Mouse (Mus musculus) ES-E14 (cell line): ENCODE data around the gene Fam184b. TPM values are rescaled to one million over a fixed set of nuclear protein-coding genes. Genes with fewer than 3 reads are reported as not detected.

Experiments used
- DNase-seq: peaks from one replicate; pipeline ENCODE4 v3.0.0-alpha.2; 2013; ENCODE audit warnings: low read depth, low spot score
- H3K27ac ChIP-seq: 2 replicates; pipeline ENCODE4 v1.5.1; 2012; ENCODE audit warnings: low read depth, mild to moderate bottlenecking, low read length, moderate library complexity, mixed read lengths; ENCODE audit not compliant: poor library complexity, insufficient read depth, severe bottlenecking
- H3K36me3 ChIP-seq: 2 replicates; pipeline ENCODE4 v1.6.1; 2012; ENCODE audit warnings: mild to moderate bottlenecking, low read length, moderate library complexity, mixed read lengths; ENCODE audit not compliant: control insufficient read depth, poor library complexity, insufficient read depth, severe bottlenecking
- H3K4me1 ChIP-seq, 2 experiments: fragments of 150-350 bp in 1 of 2; sonication (generic) in 1 of 2; 2 replicates each; pipeline ENCODE4 v1.6.1; 2012; ENCODE audit warnings: low read length in 2 of 2, mild to moderate bottlenecking in 1 of 2, mixed read lengths in 1 of 2; ENCODE audit not compliant: control insufficient read depth in 2 of 2, insufficient read depth in 2 of 2, poor library complexity in 1 of 2
- H3K4me3 ChIP-seq, 2 experiments: fragments of 150-350 bp in 1 of 2; sonication (generic) in 1 of 2; 2 replicates each; pipeline ENCODE4 v1.5.1; 2012; ENCODE audit warnings: low read length in 2 of 2, low read depth in 1 of 2, mild to moderate bottlenecking in 1 of 2, mixed read lengths in 1 of 2; ENCODE audit not compliant: insufficient read depth in 1 of 2, poor library complexity in 1 of 2, severe bottlenecking in 1 of 2
- H3K9ac ChIP-seq: 2 replicates; pipeline ENCODE4 v1.6.1; 2012; ENCODE audit warnings: low read depth, mild to moderate bottlenecking, low read length, mixed read lengths; ENCODE audit not compliant: poor library complexity, insufficient read depth, severe bottlenecking
- H3K9me3 ChIP-seq: fragments of 150-350 bp; sonication (generic); 2 replicates; pipeline ENCODE4 v1.6.1; 2012; ENCODE audit warnings: low read depth, mild to moderate bottlenecking, low read length; ENCODE audit not compliant: control insufficient read depth, insufficient read depth
- CHD2 ChIP-seq: IDR thresholded peaks from 2 replicates; pipeline ENCODE4 v1.6.1; 2014; ENCODE audit warnings: mild to moderate bottlenecking, low read depth, low read length, inconsistent platforms
- HCFC1 ChIP-seq: IDR thresholded peaks from 2 replicates; pipeline ENCODE4 v1.6.1; 2012; ENCODE audit warnings: low read length, inconsistent platforms, borderline replicate concordance; ENCODE audit not compliant: insufficient read depth
- MAFK ChIP-seq: IDR thresholded peaks from 2 replicates; pipeline ENCODE4 v1.6.1; 2014; ENCODE audit warnings: mild to moderate bottlenecking, low read depth, low read length, inconsistent platforms; ENCODE audit not compliant: insufficient read depth
- ZC3H11A ChIP-seq: IDR thresholded peaks from 2 replicates; pipeline ENCODE4 v1.6.1; 2012; ENCODE audit warnings: low read depth, mild to moderate bottlenecking, inconsistent platforms, low read length, borderline replicate concordance
- ZNF384 ChIP-seq: IDR thresholded peaks from 2 replicates; pipeline ENCODE4 v1.6.1; 2012; ENCODE audit warnings: low read depth, low read length, inconsistent platforms
- in situ Hi-C, 2 experiments: fragments of 600-800 bp; cut with MboI; formaldehyde crosslinking; loops; one replicate each; pipeline ENCODE4 v1.15.1; 2025; ENCODE audit warnings: low sequenced_read_pairs in 2 of 2, inconsistent platforms in 1 of 2; ENCODE audit not compliant: unreplicated experiment in 2 of 2
- total RNA-seq: library from RNA; depleted of rRNA; stranded (reverse); fragments of 300-350 nt; gene quantifications from 2 replicates; pipeline ENCODE4 v1.2.3, GENCODE M21; 2012

Fam184b gene
- total RNA-seq, 1 experiment: 0.45 TPM

DNA sequence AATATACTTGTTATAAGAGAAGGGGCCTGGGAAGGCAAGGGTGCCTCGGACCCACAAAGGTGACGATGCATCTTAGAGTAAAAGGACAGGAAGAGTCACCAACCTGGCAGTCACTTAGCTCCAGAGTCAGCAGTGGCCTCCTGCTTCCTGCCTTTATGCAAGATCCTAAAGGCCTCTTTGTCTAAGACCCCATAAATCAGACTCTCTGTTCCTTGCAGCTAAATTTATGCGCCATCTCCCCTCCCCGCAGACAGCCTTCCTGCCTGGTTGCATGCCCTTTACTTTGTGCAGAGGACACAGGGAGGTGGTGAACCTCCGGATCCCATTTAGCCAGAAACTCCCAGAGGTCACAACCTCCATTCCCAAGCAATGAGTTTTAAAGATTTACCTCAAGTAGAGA, 66.6 kb downstream of the Fam184b start:
- Histone ChIP-seq H3K4me3 (no peak overlapping the region), H3K36me3 (no peaks in the 10 kb centered on the region), H3K9me3 (no peaks in the 10 kb centered on the region), H3K9ac (no peak overlapping the region), H3K4me1 (peaks cover 0 to 3% of the 10 kb centered on the region in 2 experiments; a peak in 1 of 4 replicates), H3K27ac (no peak overlapping the region)
- in situ Hi-C loops: no loop called here
- no peak for DNase-seq
- no peak for TF ChIP-seq HCFC1
- TF ChIP-seq ZC3H11A: no peak
- no peak for TF ChIP-seq MAFK
- TF ChIP-seq ZNF384: no peak
- no peak for TF ChIP-seq CHD2

- H3K4me1 ChIP-seq: no peaks in the 10 kb centered on the region
- no peak overlapping the region for H3K4me3 ChIP-seq
- H3K9ac ChIP-seq: no peak overlapping the region
- in situ Hi-C loops: no loop called here
- H3K36me3 ChIP-seq: no peaks in the 10 kb centered on the region
- H3K27ac ChIP-seq: no peak overlapping the region
- no peaks in the 10 kb centered on the region for H3K9me3 ChIP-seq
- TF ChIP-seq MAFK (no peak), HCFC1 (no peak), CHD2 (no peak), ZNF384 (no peak), ZC3H11A (no peak)
- DNase-seq: no peak
Observed at GRCm38 (mm10) chr5:45565829-45566228, 73.6 kb downstream of the Fam184b start.

GRCm38 (mm10) chr5:45564054-45564453, 75.4 kb downstream of the Fam184b start:
- Histone ChIP-seq H3K4me3 (no peak overlapping the region), H3K9me3 (no peaks in the 10 kb centered on the region), H3K4me1 (no peaks in the 10 kb centered on the region), H3K36me3 (no peaks in the 10 kb centered on the region), H3K27ac (no peak overlapping the region), H3K9ac (no peak overlapping the region)
- TF ChIP-seq HCFC1 (no peak), ZNF384 (no peak), CHD2 (no peak), ZC3H11A (no peak), MAFK (no peak)
- in situ Hi-C loops: no loop called here
- no peak for DNase-seq

DNA sequence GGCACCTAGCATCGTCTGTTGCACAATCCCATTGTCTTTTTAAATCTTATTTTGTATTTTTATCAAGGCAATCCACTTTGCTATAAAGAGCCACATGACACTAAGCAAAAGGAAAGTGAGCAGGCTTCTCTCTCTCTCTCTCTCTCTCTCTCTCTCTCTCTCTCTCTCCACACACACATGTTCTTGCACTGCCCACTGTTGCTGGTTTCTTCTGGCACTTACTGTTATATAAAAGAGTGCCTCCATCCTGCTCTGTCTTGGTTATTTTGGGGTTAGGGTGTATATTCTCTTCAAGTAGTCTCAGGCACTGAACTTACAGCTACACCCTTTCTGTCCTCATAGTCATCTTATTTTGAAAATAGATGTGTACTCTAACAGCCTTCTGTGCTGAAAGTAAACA, 89.8 kb downstream of the Fam184b start:
- no peaks in the 10 kb centered on the region for H3K36me3 ChIP-seq
- DNase-seq: no peak
- no peak for TF ChIP-seq ZC3H11A
- TF ChIP-seq MAFK: no peak
- no peak for TF ChIP-seq CHD2
- TF ChIP-seq ZNF384: no peak
- TF ChIP-seq HCFC1: no peak

DNA sequence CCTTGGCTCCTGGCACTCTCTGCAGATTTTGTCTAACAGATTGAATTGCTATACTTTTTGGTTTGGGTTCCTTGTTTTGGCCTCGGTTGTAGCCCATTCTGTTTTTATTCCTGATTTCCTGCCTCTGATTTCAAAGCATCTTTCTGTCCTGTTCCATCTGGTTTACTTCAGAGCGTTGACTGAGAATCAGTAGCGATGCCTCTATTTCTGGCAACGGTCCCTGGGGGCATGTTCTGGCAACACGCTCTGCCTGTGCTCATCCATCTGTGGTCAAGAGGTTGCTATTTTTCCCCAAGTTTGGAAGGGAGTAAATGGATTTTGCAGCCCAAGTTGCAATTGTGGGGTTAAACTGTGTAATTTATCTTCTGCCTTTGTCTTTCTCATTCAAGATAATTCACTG, 96.0 kb downstream of the Fam184b start:
- no peak overlapping the region for H3K27ac ChIP-seq
- 0 out of 4 replicates have a peak, but pooled peaks cover 0 to 2% of the 10 kb centered on the region in 2 experiments for H3K4me1 ChIP-seq
- no peak for DNase-seq
- no peaks in the 10 kb centered on the region for H3K9me3 ChIP-seq
- no peaks in the 10 kb centered on the region for H3K36me3 ChIP-seq
- no peak overlapping the region for H3K9ac ChIP-seq
- in situ Hi-C loops: no loop called here
- TF ChIP-seq ZNF384 (no peak), MAFK (no peak), HCFC1 (no peak)
- no peak overlapping the region for H3K4me3 ChIP-seq

More for the DNA sequence above, 89.8 kb downstream of the Fam184b start:
- Histone ChIP-seq H3K4me1 (no peaks in the 10 kb centered on the region), H3K27ac (no peak overlapping the region), H3K9ac (no peak overlapping the region), H3K4me3 (no peak overlapping the region), H3K9me3 (no peaks in the 10 kb centered on the region)
- in situ Hi-C loops: no loop called here
